Mouse (Mus musculus) erythroblast, embryonic 14.5 days (primary cell): ENCODE measurements around the gene Vnn1. TPM values are rescaled to one million over a fixed set of nuclear protein-coding genes. Genes with fewer than 3 reads are reported as not detected.

ENCODE experiments used
- H3K27me3 ChIP-seq: 2 replicates; pipeline ENCODE4 v1.6.1; 2012; ENCODE audit warnings: inconsistent platforms; ENCODE audit not compliant: control insufficient read depth
- H3K36me3 ChIP-seq: 2 replicates; pipeline ENCODE4 v1.6.1; 2012; ENCODE audit warnings: mild to moderate bottlenecking, inconsistent platforms; ENCODE audit not compliant: control insufficient read depth
- H3K4me1 ChIP-seq: 2 replicates; pipeline ENCODE4 v1.6.1; 2012; ENCODE audit warnings: inconsistent platforms; ENCODE audit not compliant: control insufficient read depth
- H3K4me3 ChIP-seq: replicated peaks from 2 replicates; pipeline ENCODE3; 2012; ENCODE audit warnings: moderate library complexity, mild to moderate bottlenecking, inconsistent platforms
- H3K9me3 ChIP-seq: 2 replicates; pipeline ENCODE4 v1.6.1; 2012; ENCODE audit warnings: low read length, inconsistent platforms, mixed read lengths; ENCODE audit not compliant: control insufficient read depth
- GATA1 ChIP-seq: IDR thresholded peaks from 2 replicates; pipeline ENCODE4 v1.6.1; 2012; ENCODE audit warnings: low read length, inconsistent platforms, mixed read lengths
- TAL1 ChIP-seq: IDR thresholded peaks from 3 replicates; pipeline ENCODE4 v1.6.1; 2012; ENCODE audit warnings: low read length, inconsistent platforms, mixed read lengths
- polyA plus RNA-seq: library from polyadenylated mRNA; stranded (reverse); fragments of >175 nt; gene quantifications from 2 replicates; pipeline ENCODE4 v1.2.3, GENCODE M21; 2012

The Vnn1 gene
- polyA plus RNA-seq, 1 experiment = not detected

GRCm38 (mm10) chr10:23901119-23901518, 6.6 kb downstream of the Vnn1 start:
- H3K36me3 ChIP-seq = no peaks in the 10 kb centered on the region
- no peaks in the 10 kb centered on the region for H3K4me1 ChIP-seq
- H3K9me3 ChIP-seq = no peaks in the 10 kb centered on the region
- TF ChIP-seq TAL1 = no peak
- no peak for TF ChIP-seq GATA1
- no peaks in the 10 kb centered on the region for H3K27me3 ChIP-seq
- no peak overlapping the region for H3K4me3 ChIP-seq

GRCm38 (mm10) chr10:23905661-23906060, 11.2 kb downstream of the Vnn1 start:
- Histone ChIP-seq H3K4me3 (no peak overlapping the region), H3K4me1 (no peaks in the 10 kb centered on the region), H3K27me3 (no peaks in the 10 kb centered on the region), H3K36me3 (no peaks in the 10 kb centered on the region), H3K9me3 (no peaks in the 10 kb centered on the region)
- TF ChIP-seq GATA1 (no peak), TAL1 (no peak)

GRCm38 (mm10) chr10:23920056-23920455, 25.6 kb downstream of the Vnn1 start, which contains the start of gene Taar1:
Taar1 (plus strand) TSS chr10:23920356.
- no peaks in the 10 kb centered on the region for H3K27me3 ChIP-seq
- no peaks in the 10 kb centered on the region for H3K9me3 ChIP-seq
- H3K36me3 ChIP-seq = no peaks in the 10 kb centered on the region
- TF ChIP-seq GATA1 (no peak), TAL1 (no peak)
- H3K4me3 ChIP-seq = no peak within 1 kb of the TSS
- H3K4me1 ChIP-seq = no peaks in the 10 kb centered on the region

- H3K9me3 ChIP-seq = no peaks in the 10 kb centered on the region
- no peaks in the 10 kb centered on the region for H3K27me3 ChIP-seq
- TF ChIP-seq GATA1 (no peak), TAL1 (no peak)
- H3K4me3 ChIP-seq = no peak overlapping the region
- H3K4me1 ChIP-seq = no peaks in the 10 kb centered on the region
- H3K36me3 ChIP-seq = no peaks in the 10 kb centered on the region
Observed at GRCm38 (mm10) chr10:23922468-23922867, 28.0 kb downstream of the Vnn1 start.

- no peaks in the 10 kb centered on the region for H3K9me3 ChIP-seq
- H3K36me3 ChIP-seq = no peaks in the 10 kb centered on the region
- H3K4me3 ChIP-seq = no peak overlapping the region
- no peaks in the 10 kb centered on the region for H3K4me1 ChIP-seq
- TF ChIP-seq TAL1 = no peak
- no peaks in the 10 kb centered on the region for H3K27me3 ChIP-seq
Observed at GRCm38 (mm10) chr10:23923941-23924340, 29.5 kb downstream of the Vnn1 start.

GRCm38 (mm10) chr10:23937613-23938012, 43.1 kb downstream of the Vnn1 start:
- H3K36me3 ChIP-seq = no peaks in the 10 kb centered on the region
- no peaks in the 10 kb centered on the region for H3K9me3 ChIP-seq
- TF ChIP-seq TAL1 = no peak
- no peaks in the 10 kb centered on the region for H3K27me3 ChIP-seq
- no peak overlapping the region for H3K4me3 ChIP-seq
- no peaks in the 10 kb centered on the region for H3K4me1 ChIP-seq

- TF ChIP-seq GATA1 (no peak), TAL1 (no peak)
- no peaks in the 10 kb centered on the region for H3K4me1 ChIP-seq
- H3K4me3 ChIP-seq = no peak within 1 kb of the TSS
Observed at GRCm38 (mm10) chr10:23938312-23938711, 43.8 kb downstream of the Vnn1 start, which contains the start of gene Taar2. Taar2 (plus strand) TSS chr10:23938572.

GRCm38 (mm10) chr10:23942465-23942864, 48.0 kb downstream of the Vnn1 start:
- Histone ChIP-seq H3K27me3 (no peaks in the 10 kb centered on the region), H3K9me3 (no peaks in the 10 kb centered on the region), H3K4me1 (no peaks in the 10 kb centered on the region), H3K36me3 (no peaks in the 10 kb centered on the region), H3K4me3 (no peak overlapping the region)
- TF ChIP-seq TAL1 (no peak), GATA1 (no peak)

More at GRCm38 (mm10) chr10:23938312-23938711, 43.8 kb downstream of the Vnn1 start, which contains the start of gene Taar2:
- no peaks in the 10 kb centered on the region for H3K9me3 ChIP-seq
- no peaks in the 10 kb centered on the region for H3K36me3 ChIP-seq
- no peaks in the 10 kb centered on the region for H3K27me3 ChIP-seq

- Histone ChIP-seq H3K4me3 (no peak overlapping the region), H3K27me3 (no peaks in the 10 kb centered on the region), H3K36me3 (no peaks in the 10 kb centered on the region), H3K9me3 (no peaks in the 10 kb centered on the region), H3K4me1 (no peaks in the 10 kb centered on the region)
- TF ChIP-seq GATA1 = no peak
Observed at GRCm38 (mm10) chr10:23948026-23948425, 53.5 kb downstream of the Vnn1 start.

GRCm38 (mm10) chr10:23949508-23950005, 55.1 kb downstream of the Vnn1 start, which contains the start of gene Taar3:
Taar3 (plus strand) TSS chr10:23949558.
- H3K27me3 ChIP-seq = no peaks in the 10 kb centered on the region
- no peak within 1 kb of the TSS for H3K4me3 ChIP-seq
- H3K4me1 ChIP-seq = no peaks in the 10 kb centered on the region
- TF ChIP-seq GATA1 (no peak), TAL1 (no peak)
- H3K9me3 ChIP-seq = no peaks in the 10 kb centered on the region
- H3K36me3 ChIP-seq = no peaks in the 10 kb centered on the region
